Mouse (Mus musculus): ENCODE data around the gene H2-DMb2.

- TF ChIP-seq TAL1 (IDR thresholded peaks at IDR 0.05; ENCODE audit: low read length) (no peak), GATA1 (IDR thresholded peaks at IDR 0.05; ENCODE audit: low read length) (no peak)
Measured at GRCm38 (mm10) chr17:34101604-34102032, 41.5 kb upstream of the H2-DMb2 start.
